Mouse (Mus musculus) MEL (cell line): Measurements from ENCODE around the gene Ccsap. TPM values are rescaled to one million over a fixed set of nuclear protein-coding genes. Genes with fewer than 3 reads are reported as not detected.

Experiments
- DNase-seq: peaks from one replicate; pipeline ENCODE4 v3.0.0; 2011; ENCODE audit warnings: low read depth, low spot score
- H3K27ac ChIP-seq: 2 replicates; pipeline ENCODE4 v1.5.1; 2012; ENCODE audit warnings: low read depth, mild to moderate bottlenecking, control low read depth, low read length, moderate library complexity; ENCODE audit not compliant: control insufficient read depth
- H3K27me3 ChIP-seq, 2 experiments: fragments of 150-350 bp in 1 of 2; sonication (generic) in 1 of 2; 2 replicates each; pipeline ENCODE4 v1.6.1; 2012; ENCODE audit warnings: low read length in 2 of 2, mild to moderate bottlenecking in 2 of 2, improper control_type of control experiment in 1 of 2, moderate library complexity in 1 of 2; ENCODE audit not compliant: insufficient read depth in 2 of 2, control insufficient read depth in 1 of 2
- H3K36me3 ChIP-seq, 2 experiments: 2 replicates each; pipeline ENCODE4 v1.6.1; 2012 to 2014; ENCODE audit warnings: low read length in 2 of 2, improper control_type of control experiment in 1 of 2, inconsistent platforms in 1 of 2, mild to moderate bottlenecking in 1 of 2; ENCODE audit not compliant: insufficient read depth in 2 of 2, control insufficient read depth in 1 of 2
- H3K4me1 ChIP-seq, 2 experiments: fragments of 150-350 bp in 1 of 2; sonication (generic) in 1 of 2; 2 replicates each; pipeline ENCODE4 v1.6.1; 2012; ENCODE audit warnings: low read length in 2 of 2, improper control_type of control experiment in 1 of 2, mild to moderate bottlenecking in 1 of 2; ENCODE audit not compliant: insufficient read depth in 2 of 2, control insufficient read depth in 1 of 2
- H3K4me3 ChIP-seq, 2 experiments: fragments of 150-350 bp in 1 of 2; sonication (generic) in 1 of 2; 2 replicates each; pipeline ENCODE4 v1.5.1; 2012; ENCODE audit warnings: low read depth in 2 of 2, low read length in 2 of 2, mild to moderate bottlenecking in 2 of 2, moderate library complexity in 2 of 2, control low read depth in 1 of 2, improper control_type of control experiment in 1 of 2; ENCODE audit not compliant: control insufficient read depth in 1 of 2, insufficient read depth in 1 of 2
- H3K79me2 ChIP-seq: 2 replicates; pipeline ENCODE4 v1.6.1; 2012; ENCODE audit warnings: mild to moderate bottlenecking, low read length, moderate library complexity; ENCODE audit not compliant: control insufficient read depth, poor library complexity, insufficient read depth
- H3K9ac ChIP-seq: 2 replicates; pipeline ENCODE4 v1.6.1; 2012; ENCODE audit warnings: low read depth, mild to moderate bottlenecking, control low read depth, low read length, moderate library complexity; ENCODE audit not compliant: control insufficient read depth, poor library complexity, severe bottlenecking
- H3K9me3 ChIP-seq: fragments of 150-350 bp; sonication (generic); replicated peaks from 2 replicates; pipeline ENCODE4 v1.6.1; 2012; ENCODE audit warnings: mild to moderate bottlenecking, low read length, improper control_type of control experiment, moderate library complexity; ENCODE audit not compliant: insufficient read depth
- CHD1 ChIP-seq: IDR thresholded peaks from 2 replicates; pipeline ENCODE4 v1.6.1; 2012; ENCODE audit warnings: low read depth, mild to moderate bottlenecking, inconsistent platforms, low read length, improper control_type of control experiment
- CHD2 ChIP-seq: IDR thresholded peaks from 2 replicates; pipeline ENCODE4 v1.6.1; 2011; ENCODE audit warnings: low read length, improper control_type of control experiment
- CTCF ChIP-seq, 3 experiments: IDR thresholded peaks in 2 of 3; conservative IDR thresholded peaks in 1 of 3; 2 replicates each; pipeline ENCODE4 v1.5.1; 2011 to 2012; ENCODE audit warnings: low read length in 3 of 3, low read depth in 2 of 3, mild to moderate bottlenecking in 2 of 3, improper control_type of control experiment in 1 of 3, inconsistent platforms in 1 of 3, mixed read lengths in 1 of 3, moderate library complexity in 1 of 3; ENCODE audit not compliant: control insufficient read depth in 1 of 3, insufficient read depth in 1 of 3, poor library complexity in 1 of 3, severe bottlenecking in 1 of 3
- E2F4 ChIP-seq: IDR thresholded peaks from 2 replicates; pipeline ENCODE4 v1.6.1; 2011; ENCODE audit warnings: low read depth, low read length, improper control_type of control experiment, borderline replicate concordance
- EP300 ChIP-seq, 2 experiments: IDR thresholded peaks; 2 replicates each; pipeline ENCODE4 v1.6.1; 2011; ENCODE audit warnings: improper control_type of control experiment in 2 of 2, low read length in 2 of 2, low read depth in 1 of 2, mild to moderate bottlenecking in 1 of 2
- GATA1 ChIP-seq: IDR thresholded peaks from 2 replicates; pipeline ENCODE4 v1.6.1; 2011; ENCODE audit warnings: low read depth, low read length, improper control_type of control experiment
- HCFC1 ChIP-seq: IDR thresholded peaks from 2 replicates; pipeline ENCODE4 v1.6.1; 2012; ENCODE audit warnings: low read depth, mild to moderate bottlenecking, inconsistent platforms, low read length, improper control_type of control experiment, moderate library complexity
- MAFK ChIP-seq: IDR thresholded peaks from 2 replicates; pipeline ENCODE4 v1.6.1; 2011; ENCODE audit warnings: low read depth, mild to moderate bottlenecking, low read length, improper control_type of control experiment, borderline replicate concordance
- MEF2A ChIP-seq: IDR thresholded peaks from 2 replicates; pipeline ENCODE4 v1.6.1; 2014; ENCODE audit warnings: low read depth, mild to moderate bottlenecking, inconsistent platforms, low read length, improper control_type of control experiment; ENCODE audit not compliant: poor library complexity, insufficient replicate concordance, severe bottlenecking; ENCODE audit errors: extremely low read depth
- MXI1 ChIP-seq: IDR thresholded peaks from 2 replicates; pipeline ENCODE4 v1.6.1; 2011; ENCODE audit warnings: mild to moderate bottlenecking, low read depth, low read length, improper control_type of control experiment
- MYB ChIP-seq: IDR thresholded peaks from 2 replicates; pipeline ENCODE4 v1.6.1; 2011; ENCODE audit warnings: mild to moderate bottlenecking, low read depth, low read length, improper control_type of control experiment
- MYC ChIP-seq: IDR thresholded peaks from 2 replicates; pipeline ENCODE4 v1.6.1; 2011; ENCODE audit warnings: low read depth, mild to moderate bottlenecking, low read length, improper control_type of control experiment, moderate library complexity
- NELFE ChIP-seq: IDR thresholded peaks from 2 replicates; pipeline ENCODE4 v1.6.1; 2011; ENCODE audit warnings: low read depth, low read length, improper control_type of control experiment
- NRF1 ChIP-seq: IDR thresholded peaks from 2 replicates; pipeline ENCODE4 v1.6.1; 2014; ENCODE audit warnings: low read depth, mild to moderate bottlenecking, inconsistent platforms, low read length, improper control_type of control experiment, moderate library complexity; ENCODE audit not compliant: poor library complexity, insufficient read depth, severe bottlenecking
- POLR2A ChIP-seq, 2 experiments: IDR thresholded peaks; 2 replicates each; pipeline ENCODE4 v1.6.1; 2011 to 2012; ENCODE audit warnings: low read length in 2 of 2, mild to moderate bottlenecking in 2 of 2, control low read depth in 1 of 2, improper control_type of control experiment in 1 of 2, low read depth in 1 of 2, moderate library complexity in 1 of 2; ENCODE audit not compliant: control insufficient read depth in 1 of 2, insufficient read depth in 1 of 2, poor library complexity in 1 of 2
- POLR2AphosphoS5 ChIP-seq: IDR thresholded peaks from 2 replicates; pipeline ENCODE4 v1.6.1; 2012; ENCODE audit warnings: low read depth, borderline replicate concordance, mild to moderate bottlenecking, inconsistent platforms, low read length, moderate library complexity, mixed read lengths
- RAD21 ChIP-seq: IDR thresholded peaks from 2 replicates; pipeline ENCODE4 v1.6.1; 2011; ENCODE audit warnings: mild to moderate bottlenecking, low read depth, low read length, improper control_type of control experiment
- TAL1 ChIP-seq: IDR thresholded peaks from 2 replicates; pipeline ENCODE4 v1.6.1; 2012; ENCODE audit warnings: mild to moderate bottlenecking, inconsistent platforms, low read length, moderate library complexity, mixed read lengths
- TBP ChIP-seq: IDR thresholded peaks from 2 replicates; pipeline ENCODE4 v1.8.0; 2011; ENCODE audit warnings: low read depth, low read length, improper control_type of control experiment
- TCF12 ChIP-seq: IDR thresholded peaks from 2 replicates; pipeline ENCODE4 v1.6.1; 2014; ENCODE audit warnings: low read depth, mild to moderate bottlenecking, inconsistent platforms, low read length, improper control_type of control experiment, moderate library complexity
- UBTF ChIP-seq: IDR thresholded peaks from 2 replicates; pipeline ENCODE4 v1.6.1; 2012; ENCODE audit warnings: low read depth, mild to moderate bottlenecking, inconsistent platforms, low read length, improper control_type of control experiment, moderate library complexity, borderline replicate concordance; ENCODE audit not compliant: insufficient read depth
- USF1 ChIP-seq: IDR thresholded peaks from 2 replicates; pipeline ENCODE4 v1.6.1; 2014; ENCODE audit warnings: low read depth, mild to moderate bottlenecking, inconsistent platforms, low read length, improper control_type of control experiment, moderate library complexity
- USF2 ChIP-seq, 2 experiments: IDR thresholded peaks; 2 replicates each; pipeline ENCODE4 v1.6.1; 2011 to 2012; ENCODE audit warnings: improper control_type of control experiment in 2 of 2, low read length in 2 of 2, borderline replicate concordance in 1 of 2, inconsistent platforms in 1 of 2, low read depth in 1 of 2, mild to moderate bottlenecking in 1 of 2; ENCODE audit not compliant: insufficient read depth in 1 of 2
- ZMIZ1 ChIP-seq: IDR thresholded peaks from 2 replicates; pipeline ENCODE4 v1.6.1; 2012; ENCODE audit warnings: low read depth, mild to moderate bottlenecking, inconsistent platforms, low read length, improper control_type of control experiment, moderate library complexity
- polyA plus RNA-seq, 2 experiments: library from polyadenylated mRNA; stranded (reverse) in 1 of 2; unstranded in 1 of 2; fragments of >175 nt in 1 of 2; fragments of >200 nt in 1 of 2; gene quantifications; 2 replicates each; pipeline versions ENCODE4 v1.2.1 to v1.2.4; 2012; ENCODE audit warnings: low replicate concordance in 2 of 2, low read depth in 1 of 2; ENCODE audit not compliant: insufficient read length in 2 of 2, insufficient read depth in 1 of 2, missing spikeins in 1 of 2
- total RNA-seq: library from RNA; depleted of rRNA; stranded (reverse); fragments of 300-350 nt; gene quantifications from 2 replicates; pipeline ENCODE4 v1.2.3, GENCODE M21; 2012

Ccsap gene
- total and polyA plus RNA-seq, 3 experiments, result 6.7 to 12.1 TPM; not detected in 1

GRCm38 (mm10) chr8:123887163-123887562 lies 27.2 kb upstream of the Ccsap start:
- peaks cover 2 to 7% of the 10 kb centered on the region in 2 experiments; a peak in 2 of 4 replicates for H3K27me3 ChIP-seq
- no peaks in the 10 kb centered on the region; a peak in 1 of 4 replicates for H3K36me3 ChIP-seq
- H3K9me3 ChIP-seq, result no peaks in the 10 kb centered on the region
- no peaks in the 10 kb centered on the region for H3K79me2 ChIP-seq
- TF ChIP-seq HCFC1 (no peak), ZMIZ1 (no peak), MYB (no peak), CHD2 (no peak), E2F4 (no peak), POLR2A (IDR thresholded peaks at IDR 0.05; ENCODE audit: control insufficient read depth in 1 of 2, insufficient read depth in 1 of 2, low read depth in 1 of 2, low read length in 2 of 2, poor library complexity in 1 of 2) (no peak), POLR2AphosphoS5 (no peak), UBTF (no peak), GATA1 (no peak), CHD1 (no peak), TAL1 (no peak), RAD21 (no peak), NRF1 (no peak), USF2 (IDR thresholded peaks at IDR 0.05; ENCODE audit: borderline replicate concordance in 1 of 2, insufficient read depth in 1 of 2, low read depth in 1 of 2, low read length in 2 of 2) (no peak), MYC (no peak), MAFK (no peak)
- no peak overlapping the region for H3K4me3 ChIP-seq
- no peak overlapping the region for H3K27ac ChIP-seq
- H3K4me1 ChIP-seq, result peaks cover 0 to 2% of the 10 kb centered on the region in 2 experiments; a peak in 1 of 4 replicates
- no peak overlapping the region for H3K9ac ChIP-seq
- DNase-seq, result no peak

GRCm38 (mm10) chr8:123884721-123885565 lies 24.9 kb upstream of the Ccsap start:
- DNase-seq, result no peak
- TF ChIP-seq MXI1 (no peak), GATA1 (no peak), EP300 (IDR thresholded peaks at IDR 0.05; ENCODE audit: low read depth in 1 of 2, low read length in 2 of 2) (no peak), TCF12 (no peak), E2F4 (no peak), CTCF (IDR thresholded peaks at IDR 0.05 in 2 of 3, conservative IDR thresholded peaks at IDR 0.05 in 1 of 3; ENCODE audit: control insufficient read depth in 1 of 3, insufficient read depth in 1 of 3, low read depth in 2 of 3, low read length in 3 of 3, poor library complexity in 1 of 3, severe bottlenecking in 1 of 3) (no peak), MEF2A (no peak), TBP (no peak), NELFE (no peak), TAL1 (no peak), CHD1 (no peak), USF1 (no peak)
- TF ChIP-seq, all 39 proteins: peak for 0
- Histone ChIP-seq H3K9ac (no peak overlapping the region), H3K79me2 (no peaks in the 10 kb centered on the region), H3K36me3 (no peaks in the 10 kb centered on the region; a peak in 1 of 4 replicates), H3K27ac (no peak overlapping the region), H3K27me3 (peaks cover 2 to 7% of the 10 kb centered on the region in 2 experiments; a peak in 2 of 4 replicates), H3K4me3 (no peak overlapping the region), H3K9me3 (no peaks in the 10 kb centered on the region), H3K4me1 (peaks cover 0 to 2% of the 10 kb centered on the region in 2 experiments; a peak in 1 of 4 replicates)
